Mouse (Mus musculus): ENCODE results near the gene Gm20825.
"Not testable (repeated sequence)": the region's sequence is repeated elsewhere in the genome, so short reads cannot be mapped to it uniquely, and the experiment has no call there.

The Gm20825 gene

DNA sequence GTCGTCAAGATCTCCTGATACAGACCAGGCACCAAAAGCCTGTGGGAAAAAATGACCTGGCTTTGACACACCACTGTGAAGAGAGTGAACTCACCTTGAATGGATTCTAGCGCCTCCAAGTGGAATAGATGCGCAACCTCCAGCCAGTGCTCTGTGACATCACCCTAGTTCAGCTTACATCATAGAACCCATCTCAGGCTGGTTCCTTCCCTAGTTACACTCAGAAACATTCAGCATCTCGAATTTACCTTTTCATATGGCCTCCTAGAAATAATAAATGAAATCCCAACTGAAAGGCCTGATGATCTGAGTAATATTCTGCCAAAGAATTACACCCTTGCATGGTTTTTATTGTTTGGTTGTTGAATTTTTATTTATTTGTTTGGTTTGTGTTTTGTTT lies at the start of gene Gm20825:
Gm20825 (minus strand) TSS at position 101 of the 400 bp plus-strand sequence.
- not testable (repeated sequence) for DNase-seq (ENCODE audit: low spot score in 2 of 2)
